Mouse (Mus musculus): ENCODE data around the gene Gm10118.

- no peak for TF ChIP-seq POLR2A (IDR thresholded peaks at IDR 0.05; ENCODE audit: low read depth, low read length)
- TF ChIP-seq CTCF (IDR thresholded peaks at IDR 0.05; ENCODE audit: extremely low read depth, insufficient read depth, insufficient read length, insufficient replicate concordance) = no peak
These were observed 27.2 kb upstream of the Gm10118 start for GRCm38 (mm10) chr10:63954308-63954930.

All from spleen, adult 2 months (tissue).